Mouse (Mus musculus): ENCODE measurements at regions not wholly inside any gene's neighbourhood (a gene's known extent, or its start where the extent isn't known, plus 50 kb on each side); places are given as distances from the start of the nearest gene placed in this dataset.

DNA sequence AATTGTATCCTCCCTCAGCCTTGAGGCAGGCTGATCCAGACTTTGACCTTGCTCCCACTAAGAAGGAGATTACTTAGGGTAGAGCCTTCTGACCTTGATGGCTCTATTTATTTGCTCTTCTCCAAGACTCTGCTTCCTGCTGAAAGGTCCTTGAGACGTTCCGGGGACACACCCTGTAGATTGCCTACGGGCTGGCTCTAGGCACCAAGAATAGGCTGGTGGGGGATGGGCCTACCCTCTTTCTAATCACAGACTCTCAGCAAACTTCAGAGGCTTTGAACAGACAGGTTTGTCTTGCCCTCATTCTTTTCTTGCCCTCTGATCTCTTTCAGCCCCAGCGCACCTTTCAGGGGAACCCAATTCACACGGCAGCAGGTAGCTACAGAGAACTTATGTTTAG lies 265.4 kb upstream of the Fshr start:
- no peaks in the 10 kb centered on the region for H3K9me3 ChIP-seq (ENCODE audit: control insufficient read depth, low read length)
- no peaks in the 10 kb centered on the region for H3K36me3 ChIP-seq (ENCODE audit: control insufficient read depth, insufficient read depth)
- no peak overlapping the region for H3K4me3 ChIP-seq (replicated peaks; ENCODE audit: low read length)
- H3K9ac ChIP-seq (replicated peaks; ENCODE audit: low read depth, low read length): no peak overlapping the region
- no peaks in the 10 kb centered on the region for H3K4me1 ChIP-seq (replicated peaks; ENCODE audit: control insufficient read depth, insufficient read depth, low read length)
- no peak overlapping the region for H3K27ac ChIP-seq (ENCODE audit: low read length)
- no peak for ATAC-seq
- no peaks in the 10 kb centered on the region for H3K27me3 ChIP-seq (replicated peaks; ENCODE audit: control insufficient read depth, insufficient read depth, low read length)
- H3K4me2 ChIP-seq (ENCODE audit: low read length): no peak overlapping the region
- WGBS: 85% methylated on average over 5 of the region's 5 CpGs

DNA sequence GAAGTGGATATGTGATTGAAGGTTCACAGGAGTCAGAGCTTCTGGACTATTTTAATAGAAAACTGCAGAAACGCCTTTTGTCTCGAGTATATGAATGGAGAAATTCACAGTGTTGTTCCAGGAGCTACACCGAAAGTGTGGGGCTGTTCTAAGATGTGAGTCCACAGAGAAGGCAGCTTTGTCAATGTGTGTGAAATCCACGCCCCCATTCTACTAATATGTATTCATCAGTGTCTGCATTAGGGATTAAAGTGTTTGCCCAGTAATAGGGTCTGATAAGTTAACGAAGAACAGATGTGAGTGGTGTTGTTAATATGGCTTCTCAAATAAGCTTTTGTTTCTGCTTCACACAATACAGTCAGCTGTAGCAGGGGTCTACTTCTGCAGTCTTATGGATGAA lies 260.0 kb upstream of the Fshr start:
- no peak for ATAC-seq

DNA sequence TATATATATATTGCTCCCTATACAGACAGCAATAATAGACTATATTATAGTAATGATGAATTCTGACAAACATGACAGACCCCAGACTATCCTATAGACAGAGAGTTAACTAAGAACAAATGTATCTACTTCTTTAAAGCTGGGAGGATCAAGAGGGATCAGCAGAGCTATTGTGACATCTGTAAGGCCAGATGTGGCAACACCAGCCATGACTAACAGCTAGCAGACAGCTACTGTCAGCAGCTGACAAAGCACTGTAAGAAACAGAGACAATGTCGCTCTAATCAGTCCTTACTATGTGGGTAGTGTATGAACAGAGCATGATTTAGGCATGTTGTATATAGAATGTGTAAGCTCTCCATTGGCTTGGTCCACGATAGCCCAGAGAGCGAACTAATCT lies 253.8 kb upstream of the Fshr start:
- no peaks in the 10 kb centered on the region for H3K36me3 ChIP-seq (ENCODE audit: control insufficient read depth, insufficient read depth)
- WGBS: over 99% methylated on average over 3 of the region's 3 CpGs

More for the DNA sequence above, 260.0 kb upstream of the Fshr start:
- Histone ChIP-seq H3K36me3 (ENCODE audit: control insufficient read depth, insufficient read depth) (no peaks in the 10 kb centered on the region), H3K27me3 (replicated peaks; ENCODE audit: control insufficient read depth, insufficient read depth, low read length) (no peaks in the 10 kb centered on the region), H3K27ac (ENCODE audit: low read length) (no peak overlapping the region), H3K9me3 (ENCODE audit: control insufficient read depth, low read length) (no peaks in the 10 kb centered on the region), H3K4me2 (ENCODE audit: low read length) (no peak overlapping the region), H3K4me1 (replicated peaks; ENCODE audit: control insufficient read depth, insufficient read depth, low read length) (no peaks in the 10 kb centered on the region), H3K9ac (replicated peaks; ENCODE audit: low read depth, low read length) (no peak overlapping the region), H3K4me3 (replicated peaks; ENCODE audit: low read length) (no peak overlapping the region)
- 17% methylated on average over 5 of the region's 5 CpGs for WGBS

DNA sequence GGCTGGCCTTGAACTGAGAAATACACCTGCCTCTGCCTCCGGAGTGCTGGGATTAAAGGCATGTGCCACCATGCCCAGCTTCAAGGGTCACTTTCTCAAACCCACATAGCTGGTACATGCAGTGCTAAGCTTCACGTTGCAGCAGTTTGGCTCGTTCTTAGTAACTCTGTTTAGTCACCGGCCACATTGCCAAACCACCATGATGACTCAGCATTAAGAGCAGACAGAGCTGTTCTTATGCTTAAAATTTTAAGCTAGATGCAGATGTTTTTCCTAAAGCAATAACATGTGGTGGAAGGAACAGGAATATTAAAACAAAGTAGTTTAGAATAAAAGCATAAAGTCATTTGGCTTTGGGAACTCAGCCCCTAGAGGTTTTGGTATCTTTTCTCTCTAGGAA lies 250.2 kb upstream of the Fshr start:
- Histone ChIP-seq H3K9ac (replicated peaks; ENCODE audit: low read depth, low read length) (no peak overlapping the region), H3K27ac (ENCODE audit: low read length) (no peak overlapping the region), H3K36me3 (ENCODE audit: control insufficient read depth, insufficient read depth) (no peaks in the 10 kb centered on the region), H3K27me3 (replicated peaks; ENCODE audit: control insufficient read depth, insufficient read depth, low read length) (no peaks in the 10 kb centered on the region), H3K4me2 (ENCODE audit: low read length) (no peak overlapping the region), H3K4me1 (replicated peaks; ENCODE audit: control insufficient read depth, insufficient read depth, low read length) (no peaks in the 10 kb centered on the region), H3K9me3 (ENCODE audit: control insufficient read depth, low read length) (no peaks in the 10 kb centered on the region), H3K4me3 (replicated peaks; ENCODE audit: low read length) (no peak overlapping the region)
- no peak for ATAC-seq
- 91% methylated on average over 4 of the region's 4 CpGs for WGBS

More for the DNA sequence above, 253.8 kb upstream of the Fshr start:
- no peak overlapping the region for H3K9ac ChIP-seq (replicated peaks; ENCODE audit: low read depth, low read length)
- H3K27ac ChIP-seq (ENCODE audit: low read length): no peak overlapping the region
- no peak overlapping the region for H3K4me2 ChIP-seq (ENCODE audit: low read length)
- H3K4me1 ChIP-seq (replicated peaks; ENCODE audit: control insufficient read depth, insufficient read depth, low read length): no peaks in the 10 kb centered on the region
- H3K27me3 ChIP-seq (replicated peaks; ENCODE audit: control insufficient read depth, insufficient read depth, low read length): no peaks in the 10 kb centered on the region
- ATAC-seq: no peak
- no peak overlapping the region for H3K4me3 ChIP-seq (replicated peaks; ENCODE audit: low read length)
- H3K9me3 ChIP-seq (ENCODE audit: control insufficient read depth, low read length): no peaks in the 10 kb centered on the region

- Histone ChIP-seq H3K36me3 (ENCODE audit: control insufficient read depth, insufficient read depth) (no peaks in the 10 kb centered on the region), H3K9ac (replicated peaks; ENCODE audit: low read depth, low read length) (no peak overlapping the region), H3K4me1 (replicated peaks; ENCODE audit: control insufficient read depth, insufficient read depth, low read length) (no peaks in the 10 kb centered on the region), H3K9me3 (ENCODE audit: control insufficient read depth, low read length) (no peaks in the 10 kb centered on the region), H3K4me2 (ENCODE audit: low read length) (no peak overlapping the region), H3K4me3 (replicated peaks; ENCODE audit: low read length) (no peak overlapping the region), H3K27me3 (replicated peaks; ENCODE audit: control insufficient read depth, insufficient read depth, low read length) (no peaks in the 10 kb centered on the region), H3K27ac (ENCODE audit: low read length) (no peak overlapping the region)
- no peak for ATAC-seq
These were observed 248.9 kb upstream of the Fshr start for GRCm38 (mm10) chr17:89449391-89449790.

DNA sequence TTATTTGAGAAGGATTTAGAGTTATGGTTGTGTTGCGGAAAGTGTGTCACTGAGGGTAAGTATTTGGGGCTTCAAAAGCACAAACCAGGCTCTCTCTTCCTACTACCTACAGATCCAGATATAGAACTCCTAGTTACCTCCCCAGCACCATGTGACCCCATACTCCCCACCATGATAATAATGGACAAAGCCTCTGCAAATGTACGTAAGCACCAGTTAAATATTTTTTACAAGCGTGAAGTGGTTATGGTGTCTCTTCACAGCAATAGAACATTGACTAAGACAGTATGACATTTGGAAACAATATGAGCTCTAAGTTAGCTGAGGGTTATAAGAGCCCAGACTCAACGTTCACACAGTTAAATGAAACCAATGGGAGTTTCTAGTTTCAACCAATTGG lies 233.8 kb upstream of the Fshr start:
- Histone ChIP-seq H3K4me3 (replicated peaks; ENCODE audit: low read length) (no peak overlapping the region), H3K4me2 (ENCODE audit: low read length) (no peak overlapping the region), H3K27ac (ENCODE audit: low read length) (no peak overlapping the region), H3K9ac (replicated peaks; ENCODE audit: low read depth, low read length) (no peak overlapping the region), H3K36me3 (ENCODE audit: control insufficient read depth, insufficient read depth) (no peaks in the 10 kb centered on the region), H3K27me3 (replicated peaks; ENCODE audit: control insufficient read depth, insufficient read depth, low read length) (no peaks in the 10 kb centered on the region), H3K4me1 (replicated peaks; ENCODE audit: control insufficient read depth, insufficient read depth, low read length) (no peaks in the 10 kb centered on the region), H3K9me3 (ENCODE audit: control insufficient read depth, low read length) (no peaks in the 10 kb centered on the region)
- 86% methylated on average over 4 of the region's 4 CpGs for WGBS
- no peak for ATAC-seq

- Histone ChIP-seq H3K4me3 (replicated peaks; ENCODE audit: low read length) (no peak overlapping the region), H3K9ac (replicated peaks; ENCODE audit: low read depth, low read length) (no peak overlapping the region), H3K36me3 (ENCODE audit: control insufficient read depth, insufficient read depth) (no peaks in the 10 kb centered on the region), H3K4me1 (replicated peaks; ENCODE audit: control insufficient read depth, insufficient read depth, low read length) (no peaks in the 10 kb centered on the region), H3K27me3 (replicated peaks; ENCODE audit: control insufficient read depth, insufficient read depth, low read length) (no peaks in the 10 kb centered on the region), H3K27ac (ENCODE audit: low read length) (no peak overlapping the region), H3K4me2 (ENCODE audit: low read length) (no peak overlapping the region), H3K9me3 (ENCODE audit: control insufficient read depth, low read length) (no peaks in the 10 kb centered on the region)
- ATAC-seq: no peak
- 84% methylated on average over 1 of the region's 1 CpGs for WGBS
These were observed 209.6 kb upstream of the Fshr start for GRCm38 (mm10) chr17:89410026-89410425.

DNA sequence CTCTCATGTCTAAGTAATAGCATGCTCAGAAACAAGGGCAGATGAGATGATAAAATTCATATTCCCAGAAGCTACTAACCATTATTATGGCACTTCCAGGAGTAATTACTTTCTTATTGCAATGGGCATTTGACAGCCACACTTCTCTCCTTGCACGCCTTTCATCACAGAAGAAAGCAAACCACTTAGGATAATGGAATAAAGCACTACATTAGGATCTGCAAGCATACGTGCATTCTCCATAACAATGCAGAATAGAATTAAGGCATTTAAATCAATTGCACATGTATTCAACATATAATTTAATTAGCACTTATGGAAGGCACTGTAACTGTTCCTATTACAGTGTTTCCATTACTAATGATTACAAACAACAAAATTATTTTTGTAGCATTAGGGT lies 205.1 kb upstream of the Fshr start:
- WGBS: 57% methylated on average over 2 of the region's 2 CpGs
- Histone ChIP-seq H3K4me1 (replicated peaks; ENCODE audit: control insufficient read depth, insufficient read depth, low read length) (no peaks in the 10 kb centered on the region), H3K4me3 (replicated peaks; ENCODE audit: low read length) (no peak overlapping the region), H3K9ac (replicated peaks; ENCODE audit: low read depth, low read length) (no peak overlapping the region), H3K27me3 (replicated peaks; ENCODE audit: control insufficient read depth, insufficient read depth, low read length) (no peaks in the 10 kb centered on the region), H3K36me3 (ENCODE audit: control insufficient read depth, insufficient read depth) (no peaks in the 10 kb centered on the region), H3K9me3 (ENCODE audit: control insufficient read depth, low read length) (no peaks in the 10 kb centered on the region), H3K4me2 (ENCODE audit: low read length) (no peak overlapping the region), H3K27ac (ENCODE audit: low read length) (no peak overlapping the region)
- no peak for ATAC-seq

- Histone ChIP-seq H3K4me1 (replicated peaks; ENCODE audit: control insufficient read depth, insufficient read depth, low read length) (no peaks in the 10 kb centered on the region), H3K9ac (replicated peaks; ENCODE audit: low read depth, low read length) (no peak overlapping the region)
- no peak for ATAC-seq
These were observed 156.8 kb upstream of the Fshr start for GRCm38 (mm10) chr17:89357241-89357640.

GRCm38 (mm10) chr17:89340497-89341205 lies 140.2 kb upstream of the Fshr start:
- Histone ChIP-seq H3K4me3 (replicated peaks; ENCODE audit: low read length) (no peak overlapping the region), H3K27me3 (replicated peaks; ENCODE audit: control insufficient read depth, insufficient read depth, low read length) (no peaks in the 10 kb centered on the region), H3K36me3 (ENCODE audit: control insufficient read depth, insufficient read depth) (no peaks in the 10 kb centered on the region), H3K9me3 (ENCODE audit: control insufficient read depth, low read length) (no peaks in the 10 kb centered on the region), H3K4me1 (replicated peaks; ENCODE audit: control insufficient read depth, insufficient read depth, low read length) (no peaks in the 10 kb centered on the region), H3K4me2 (ENCODE audit: low read length) (no peak overlapping the region), H3K9ac (replicated peaks; ENCODE audit: low read depth, low read length) (no peak overlapping the region), H3K27ac (ENCODE audit: low read length) (no peak overlapping the region)
- 71% methylated on average over 8 of the region's 8 CpGs for whole genome bisulfite sequencing
- no peak for ATAC-seq

More at GRCm38 (mm10) chr17:89357241-89357640, 156.8 kb upstream of the Fshr start:
- Histone ChIP-seq H3K27me3 (replicated peaks; ENCODE audit: control insufficient read depth, insufficient read depth, low read length) (no peaks in the 10 kb centered on the region), H3K27ac (ENCODE audit: low read length) (no peak overlapping the region), H3K4me2 (ENCODE audit: low read length) (no peak overlapping the region), H3K9me3 (ENCODE audit: control insufficient read depth, low read length) (no peaks in the 10 kb centered on the region), H3K36me3 (ENCODE audit: control insufficient read depth, insufficient read depth) (no peaks in the 10 kb centered on the region), H3K4me3 (replicated peaks; ENCODE audit: low read length) (no peak overlapping the region)

Data from forebrain, embryonic 16.5 days (tissue).